Mouse (Mus musculus): ENCODE results near the gene Dctd. TPM values are rescaled to one million over a fixed set of nuclear protein-coding genes. Genes with fewer than 3 reads are reported as not detected.

Dctd gene
- total RNA-seq, 2 experiments from 2014 or later, result 48.2 to 57.5 TPM

Other genes starting within 250 kb of the Dctd start
- 5.1 and 5.8 TPM in 2 replicates for gene Wwc2, start 108.2 kb upstream of the Dctd start, total RNA-seq (2014; fragmentation: Nextera tagmentation)
- 6.3 and 6.8 TPM in 2 replicates for gene Wwc2, start 108.2 kb upstream of the Dctd start, total RNA-seq (2017)